Comparison of ENCODE assay signal across 7 mouse cellular contexts in the genomic region with DNA sequence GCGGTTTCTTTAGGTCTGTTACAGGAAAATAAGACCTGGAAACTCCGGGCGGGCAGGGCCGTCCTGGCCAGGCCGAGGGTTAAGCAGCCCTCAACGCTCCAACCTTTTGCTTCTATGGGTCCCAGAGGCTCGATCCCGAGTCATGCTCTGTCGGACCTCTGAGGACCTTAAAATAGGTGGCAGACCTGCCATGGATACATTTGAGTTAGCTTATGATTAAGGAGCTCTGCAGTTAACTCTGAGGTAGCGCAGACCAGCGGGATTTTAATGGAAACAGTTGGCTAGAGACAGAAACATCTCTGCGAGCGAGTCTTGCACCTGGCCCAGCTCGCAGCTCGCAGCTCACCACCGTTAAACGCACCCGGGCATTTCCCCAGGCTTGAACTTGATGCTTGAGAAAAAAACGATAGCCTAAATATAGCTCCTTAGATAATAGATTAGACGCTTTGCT. TPM values are rescaled to one million over a fixed set of nuclear protein-coding genes. Genes with fewer than 3 reads are reported as not detected.
DNase-seq lines count a peak whose midpoint lies in the region; ATAC-seq and TF ChIP-seq lines count a peak whose summit lies in the region.

No protein-coding gene starts in this region.

- no peak for TF ChIP-seq POLR2A in bone marrow macrophage, adult 2 months (IDR thresholded peaks at IDR 0.05; ENCODE audit: borderline replicate concordance, low read depth, low read length)

- WGBS in lung, embryonic 15.5 days: 1% methylated on average over 20 of the region's 20 CpGs
- WGBS in forebrain, postnatal 0 days: under 1% methylated on average over 20 of the region's 20 CpGs
- 2% methylated on average over 18 of the region's 20 CpGs for WGBS in macrophage (ENCODE audit: missing documents)

- H3K36me3 ChIP-seq in lung, embryonic 15.5 days: no peaks in the 10 kb centered on the region
- H3K36me3 ChIP-seq in forebrain, postnatal 0 days (ENCODE audit: insufficient read depth): no peaks in the 10 kb centered on the region
- H3K36me3 ChIP-seq in macrophage (ENCODE audit: inconsistent target): no peaks in the 10 kb centered on the region

- peak overlapping the region; percentile 89 for H3K9ac ChIP-seq in lung, embryonic 15.5 days
- peak overlapping the region; percentile 98 for H3K9ac ChIP-seq in forebrain, postnatal 0 days

- H3K4me2 ChIP-seq in lung, embryonic 15.5 days: peak overlapping the region; percentile 85
- H3K4me2 ChIP-seq in forebrain, postnatal 0 days (ENCODE audit: low read depth): peak overlapping the region; percentile 93

- peak; percentile 26; the same call in 1 of the 2 replicates for ATAC-seq in lung, embryonic 15.5 days (ENCODE audit: borderline replicate concordance, extremely low read depth, low FRiP score, low TSS enrichment)
- ATAC-seq in forebrain, postnatal 0 days: peak; percentile 26

- peak overlapping the region; percentile 89 for H3K4me3 ChIP-seq in lung, embryonic 15.5 days
- peak overlapping the region; percentile 69 for H3K4me3 ChIP-seq in bone marrow macrophage, adult 2 months (ENCODE audit: insufficient read depth, low read length)
- H3K4me3 ChIP-seq in forebrain, postnatal 0 days (ENCODE audit: low read depth, low read length): peak overlapping the region; percentile 90
- H3K4me3 ChIP-seq in macrophage (ENCODE audit: inconsistent target): peak overlapping the region; percentile 58

- H3K79me2 ChIP-seq in macrophage (ENCODE audit: inconsistent target): peaks cover 29% of the 10 kb centered on the region

- no peak for DNase-seq in lung, postnatal 25 days (ENCODE audit: low spot score)
- DNase-seq in forebrain, postnatal 0 days: no peak
- no peak for DNase-seq in ovary, postnatal 10 days (ENCODE audit: low spot score)
- DNase-seq in right cerebral cortex, postnatal 25 days: no peak

- H3K27me3 ChIP-seq in lung, embryonic 15.5 days: no peaks in the 10 kb centered on the region
- H3K27me3 ChIP-seq in forebrain, postnatal 0 days (ENCODE audit: insufficient read depth, low read length): no peaks in the 10 kb centered on the region

- TF ChIP-seq CTCF in bone marrow macrophage, adult 2 months (IDR thresholded peaks at IDR 0.05; ENCODE audit: low read depth, low read length): no peak
- no peak for TF ChIP-seq CTCF in forebrain, postnatal 0 days (IDR thresholded peaks at IDR 0.05; ENCODE audit: low read depth)

- H3K4me1 ChIP-seq in lung, embryonic 15.5 days: peaks cover 23% of the 10 kb centered on the region
- H3K4me1 ChIP-seq in bone marrow macrophage, adult 2 months (ENCODE audit: control insufficient read depth, insufficient read depth, low read length): peaks cover 8% of the 10 kb centered on the region; the same call in 1 of the 2 replicates
- H3K4me1 ChIP-seq in forebrain, postnatal 0 days (ENCODE audit: insufficient read depth): peaks cover 9% of the 10 kb centered on the region

- no peaks in the 10 kb centered on the region for H3K9me3 ChIP-seq in lung, embryonic 15.5 days
- H3K9me3 ChIP-seq in forebrain, postnatal 0 days (ENCODE audit: low read length): no peaks in the 10 kb centered on the region

- H3K27ac ChIP-seq in lung, embryonic 15.5 days: peak overlapping the region; percentile 98
- peak overlapping the region; percentile 9; the same call in 1 of the 2 replicates for H3K27ac ChIP-seq in bone marrow macrophage, adult 2 months (ENCODE audit: insufficient read depth, low read depth, low read length)
- H3K27ac ChIP-seq in forebrain, postnatal 0 days (ENCODE audit: low read depth, low read length): peak overlapping the region; percentile 96
- no peak overlapping the region; the same call in 1 of the 2 replicates for H3K27ac ChIP-seq in macrophage

RNA-seq across cellular contexts. Expression of gene Kansl1l, which starts 0.5 kb away (rescaled TPM):
- polyA plus RNA-seq in lung, embryonic 15.5 days (2015; fragmentation: Nextera tagmentation; extraction: Ambion mirVana): 20.4 and 23.2 TPM in 2 replicates
- 14.5 and 15.5 TPM in 2 replicates for polyA plus RNA-seq in bone marrow macrophage, adult 2 months (2012; ENCODE audit: insufficient read depth, insufficient read length, missing spikeins)
- total RNA-seq in forebrain, postnatal 0 days (2014; rRNA removed): 29.9 and 35.2 TPM in 2 replicates
- polyA plus RNA-seq in forebrain, postnatal 0 days (2015; fragmentation: Nextera tagmentation; extraction: Ambion mirVana): 4.6 and 7.4 TPM in 2 replicates
- 100 to 1,000 TPM in 2 of 26 experiments, 10 to 100 TPM in 24; 29.7 to 121 (median 65.0) TPM for total RNA-seq in macrophage (2018; cell fraction: chromatin; rRNA removed)
- 10 to 100 TPM in 12 of 26 experiments, 1 to 10 TPM in 14; 7.8 to 15.5 (median 9.7) TPM for total RNA-seq in macrophage (2018; cell fraction: cytosol; rRNA removed)
- total RNA-seq in macrophage (2018; cell fraction: nucleus; rRNA removed): 10 to 100 TPM; 23.8 to 92.7 (median 44.0) TPM
- polyA plus RNA-seq in macrophage (2018): 5.3 to 8.0 TPM (median 7.3 TPM) in 3 replicates

RNA-seq across cellular contexts. Expression of gene Acadl, which starts 45.2 kb away (rescaled TPM):
- 179 and 185 TPM in 2 replicates for polyA plus RNA-seq in lung, embryonic 15.5 days (2015; fragmentation: Nextera tagmentation; extraction: Ambion mirVana)
- polyA plus RNA-seq in bone marrow macrophage, adult 2 months (2012; ENCODE audit: insufficient read depth, insufficient read length, missing spikeins): 55.7 and 58.6 TPM in 2 replicates
- total RNA-seq in forebrain, postnatal 0 days (2014; rRNA removed): 8.6 and 9.8 TPM in 2 replicates
- polyA plus RNA-seq in forebrain, postnatal 0 days (2015; fragmentation: Nextera tagmentation; extraction: Ambion mirVana): 44.9 and 57.3 TPM in 2 replicates
- total RNA-seq in macrophage (2018; cell fraction: chromatin; rRNA removed): 10 to 100 TPM; 15.7 to 81.6 (median 35.8) TPM
- 100 to 1,000 TPM in 9 of 26 experiments, 10 to 100 TPM in 17; 65.9 to 115 (median 83.6) TPM for total RNA-seq in macrophage (2018; cell fraction: cytosol; rRNA removed)
- 10 to 100 TPM; 23.6 to 58.6 (median 37.3) TPM for total RNA-seq in macrophage (2018; cell fraction: nucleus; rRNA removed)
- 68.1 to 167 TPM (median 89.3 TPM) in 3 replicates for polyA plus RNA-seq in macrophage (2018)
